Mouse (Mus musculus) midbrain, embryonic 10.5 days (tissue): ENCODE results near the gene Creb1. TPM values are rescaled to one million over a fixed set of nuclear protein-coding genes. Genes with fewer than 3 reads are reported as not detected.

Experiments used
- DNase-seq: peaks from one replicate; pipeline ENCODE4 v3.0.0-alpha.2; 2017; ENCODE audit warnings: low spot score
- H3K27ac ChIP-seq: fragments of 300-500 bp; sonication (generic); replicated peaks from 2 replicates; pipeline ENCODE4 v1.5.1; 2016; ENCODE audit warnings: mild to moderate bottlenecking
- H3K27me3 ChIP-seq: fragments of 300-500 bp; sonication (generic); 2 replicates; pipeline ENCODE4 v1.6.1; 2016; ENCODE audit warnings: low read depth, mild to moderate bottlenecking; ENCODE audit not compliant: poor library complexity, severe bottlenecking
- H3K36me3 ChIP-seq: fragments of 300-500 bp; sonication (generic); 2 replicates; pipeline ENCODE4 v1.6.1; 2016; ENCODE audit warnings: mild to moderate bottlenecking, moderate library complexity
- H3K4me1 ChIP-seq: fragments of 300-500 bp; sonication (generic); 2 replicates; pipeline ENCODE4 v1.6.1; 2016
- H3K4me3 ChIP-seq: fragments of 300-500 bp; sonication (generic); 2 replicates; pipeline ENCODE4 v1.5.1; 2016; ENCODE audit warnings: mild to moderate bottlenecking, moderate library complexity
- H3K9me3 ChIP-seq: fragments of 300-500 bp; sonication (generic); replicated peaks from 2 replicates; pipeline ENCODE4 v1.6.1; 2016; ENCODE audit warnings: mild to moderate bottlenecking
- WGBS: fragments of 180-500 bp; shearing (Covaris S2); methylation state at CpG from one replicate; pipeline ENCODE4 v1.1.7; 2016; 5-methylcytosine and 5-hydroxymethylcytosine counted together
- polyA plus RNA-seq: library from polyadenylated mRNA; unstranded; fragments of >200 nt; fragmentation: Nextera tagmentation; extraction: Ambion mirVana; gene quantifications from 2 replicates; pipeline ENCODE4 v1.2.1, GENCODE M21; 2016

Gene Creb1
- polyA plus RNA-seq, 1 experiment from 2014 or later, result 46.2 TPM

DNA sequence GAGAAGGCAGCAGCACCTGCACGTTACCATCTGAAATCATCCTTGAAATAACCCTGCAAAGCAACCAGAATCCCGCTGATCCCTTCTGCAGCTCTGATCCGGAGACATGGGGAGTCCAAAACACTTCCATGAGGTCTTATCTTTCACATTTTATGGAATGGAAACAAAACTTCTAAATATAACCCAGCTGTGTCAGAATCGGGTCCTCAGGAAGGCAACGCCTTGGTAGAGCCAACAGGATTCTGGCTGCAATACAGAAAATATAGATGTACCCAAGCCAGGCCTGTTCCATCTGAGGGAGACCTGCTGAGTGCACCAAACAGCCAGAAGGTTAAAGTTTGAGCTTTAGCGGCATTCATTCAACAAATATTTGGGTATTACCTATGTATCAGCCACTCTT lies 9.8 kb upstream of the Creb1 start:
- Histone ChIP-seq H3K9me3 (no peaks in the 10 kb centered on the region), H3K36me3 (no peaks in the 10 kb centered on the region), H3K4me3 (no peak overlapping the region), H3K4me1 (no peaks in the 10 kb centered on the region), H3K27ac (no peak overlapping the region), H3K27me3 (no peaks in the 10 kb centered on the region)
- WGBS, result 85% methylated on average over 6 of the region's 6 CpGs
- no peak for DNase-seq

DNA sequence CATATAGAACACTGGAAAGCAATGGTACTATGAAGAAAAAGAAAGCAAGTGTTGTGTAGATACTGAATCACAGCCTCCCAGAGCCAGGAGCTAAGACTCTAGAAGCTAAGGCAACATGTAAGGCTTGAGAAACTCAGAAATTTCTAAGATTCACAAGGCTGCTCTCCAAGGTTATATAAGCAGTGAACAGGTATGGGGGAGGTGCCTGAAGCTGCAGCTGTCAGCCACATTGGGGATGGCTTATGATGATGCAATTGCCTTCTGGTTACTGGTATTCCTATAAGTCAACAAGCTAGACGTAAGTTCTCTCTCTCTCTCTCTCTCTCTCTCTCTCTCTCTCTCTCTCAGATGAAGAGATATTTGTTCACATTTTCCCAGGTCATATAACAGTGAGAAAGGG lies 9.3 kb upstream of the Creb1 start:
- 77% methylated on average over 1 of the region's 1 CpGs for WGBS
- no peaks in the 10 kb centered on the region for H3K4me1 ChIP-seq
- H3K27me3 ChIP-seq, result no peaks in the 10 kb centered on the region
- H3K9me3 ChIP-seq, result no peaks in the 10 kb centered on the region
- H3K36me3 ChIP-seq, result no peaks in the 10 kb centered on the region
- no peak overlapping the region for H3K4me3 ChIP-seq
- no peak for DNase-seq
- H3K27ac ChIP-seq, result no peak overlapping the region

DNA sequence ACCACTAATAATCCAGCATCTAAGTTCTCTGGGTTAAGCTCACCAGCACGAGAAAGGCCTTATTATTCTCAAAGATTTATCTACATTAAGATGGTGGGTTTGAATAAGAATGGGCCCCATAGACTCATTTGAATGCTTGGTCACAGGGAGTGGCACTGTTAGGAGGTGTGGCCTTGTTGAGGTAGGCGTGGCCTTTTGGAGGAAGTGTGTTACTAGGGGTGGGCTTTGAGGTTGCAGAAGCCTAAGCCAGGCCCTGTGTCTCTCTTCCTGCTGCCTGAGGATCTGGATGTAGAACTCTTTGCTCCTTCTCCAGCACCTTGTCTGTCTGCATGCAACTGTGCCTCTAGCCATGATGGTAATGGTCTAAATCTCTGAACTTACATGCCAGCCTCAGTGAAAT lies 7.8 kb upstream of the Creb1 start:
- WGBS, result 86% methylated on average over 2 of the region's 2 CpGs
- Histone ChIP-seq H3K27ac (no peak overlapping the region), H3K4me1 (no peaks in the 10 kb centered on the region), H3K4me3 (no peak overlapping the region), H3K36me3 (peaks cover 4% of the 10 kb centered on the region), H3K27me3 (no peaks in the 10 kb centered on the region), H3K9me3 (no peaks in the 10 kb centered on the region)
- no peak for DNase-seq

DNA sequence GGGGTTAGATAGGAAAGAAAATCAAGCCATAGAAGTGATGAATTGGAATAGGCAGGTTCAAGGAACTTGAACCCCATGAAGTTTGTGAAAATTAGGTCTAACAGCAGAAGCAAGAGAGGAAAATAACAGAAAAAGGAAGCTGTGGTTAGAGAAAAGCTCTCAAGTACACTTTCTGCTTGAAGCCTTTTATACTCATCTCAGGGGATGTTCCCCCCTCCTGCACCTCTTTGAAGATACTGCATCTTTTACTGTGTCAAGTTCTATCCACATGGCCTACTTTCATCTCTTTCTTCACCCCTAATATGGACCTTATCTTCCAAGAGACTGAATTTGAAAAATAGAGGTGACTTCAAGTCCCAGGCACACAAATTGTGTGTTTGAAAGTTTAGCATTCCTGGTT lies 4.8 kb upstream of the Creb1 start:
- Histone ChIP-seq H3K36me3 (peaks cover 4% of the 10 kb centered on the region), H3K9me3 (no peaks in the 10 kb centered on the region), H3K27ac (no peak overlapping the region), H3K4me3 (no peak overlapping the region), H3K27me3 (no peaks in the 10 kb centered on the region), H3K4me1 (peaks cover 17% of the 10 kb centered on the region)
- no peak for DNase-seq

- peaks cover 4% of the 10 kb centered on the region for H3K36me3 ChIP-seq
Measured at GRCm38 (mm10) chr1:64529781-64530315, 2.6 kb upstream of the Creb1 start.

GRCm38 (mm10) chr1:64531548-64531947 lies 897 bp upstream of the Creb1 start:
- Histone ChIP-seq H3K4me1 (peaks cover 41% of the 10 kb centered on the region), H3K36me3 (peaks cover 8% of the 10 kb centered on the region), H3K27me3 (no peaks in the 10 kb centered on the region), H3K4me3 (peak overlapping the region; percentile 91), H3K9me3 (no peaks in the 10 kb centered on the region), H3K27ac (peak overlapping the region; percentile 99)
- DNase-seq, result no peak
- 26% methylated on average over 7 of the region's 7 CpGs for WGBS

More at GRCm38 (mm10) chr1:64529781-64530315, 2.6 kb upstream of the Creb1 start:
- Histone ChIP-seq H3K9me3 (no peaks in the 10 kb centered on the region), H3K27me3 (no peaks in the 10 kb centered on the region), H3K27ac (no peak overlapping the region), H3K4me3 (no peak overlapping the region), H3K4me1 (peaks cover 24% of the 10 kb centered on the region)
- no peak for DNase-seq
- WGBS, result 93% methylated on average over 5 of the region's 5 CpGs

DNA sequence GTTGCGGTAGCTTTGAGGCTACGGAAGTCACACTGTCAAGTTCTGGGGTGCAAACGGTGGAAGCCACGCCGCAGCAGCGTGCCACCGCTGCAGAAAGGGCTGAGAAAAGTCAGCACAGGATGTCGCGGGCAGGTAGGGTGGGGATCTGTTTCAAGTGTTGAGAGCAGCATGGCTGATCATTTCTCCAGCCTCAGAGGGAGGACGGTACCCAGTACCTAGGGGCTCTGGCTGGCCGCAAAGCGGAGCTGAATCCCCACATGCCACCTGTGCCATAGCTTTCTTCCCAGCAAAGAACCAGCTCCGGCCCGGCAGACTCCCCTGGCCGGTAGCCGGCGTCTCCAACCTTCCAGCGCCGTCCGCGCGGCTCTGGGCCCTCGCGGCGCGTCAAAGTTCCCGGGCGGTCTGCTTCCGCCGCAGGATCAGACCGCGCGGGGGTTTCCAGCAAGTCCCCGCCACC lies 350 bp upstream of the Creb1 start:
- DNase-seq, result no peak
- Histone ChIP-seq H3K4me1 (peaks cover 41% of the 10 kb centered on the region), H3K27ac (peak overlapping the region; percentile 99), H3K27me3 (no peaks in the 10 kb centered on the region), H3K36me3 (peaks cover 11% of the 10 kb centered on the region), H3K9me3 (no peaks in the 10 kb centered on the region), H3K4me3 (peak overlapping the region; percentile 91)
- WGBS, result under 1% methylated on average over 34 of the region's 34 CpGs

- Histone ChIP-seq H3K36me3 (peaks cover 7% of the 10 kb centered on the region), H3K4me1 (peaks cover 44% of the 10 kb centered on the region), H3K9me3 (no peaks in the 10 kb centered on the region), H3K27me3 (no peaks in the 10 kb centered on the region), H3K4me3 (peak overlapping the region; percentile 91), H3K27ac (peak overlapping the region; percentile 99)
- WGBS, result 6% methylated on average over 35 of the region's 35 CpGs
- DNase-seq, result peak; percentile 58
Measured at GRCm38 (mm10) chr1:64533471-64534443, 1.3 kb downstream of the Creb1 start.

DNA sequence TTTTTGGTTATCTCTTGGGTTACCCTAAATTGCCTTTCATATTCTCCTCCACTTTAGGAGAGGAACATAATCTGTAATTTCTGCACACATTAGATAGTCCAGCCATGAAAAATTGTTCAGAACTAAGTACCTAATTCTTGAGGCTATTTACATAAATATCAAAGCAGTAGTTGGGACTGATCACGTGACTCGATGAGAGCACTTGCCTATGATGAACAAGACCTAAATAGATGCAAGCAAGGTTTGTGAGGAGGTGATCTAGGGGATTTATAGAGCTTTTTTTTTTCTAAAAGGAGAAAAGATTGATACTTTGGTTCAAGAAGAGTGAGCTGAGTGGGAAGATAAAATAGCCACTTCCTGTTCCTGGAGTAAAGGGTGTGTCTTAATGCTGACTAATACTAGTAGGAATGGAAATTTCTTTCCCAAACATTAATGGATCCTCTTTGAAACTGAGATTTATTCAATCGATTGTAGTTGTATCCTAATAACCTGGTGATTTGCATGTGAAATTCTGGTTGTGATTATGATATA lies 6.5 kb downstream of the Creb1 start:
- Histone ChIP-seq H3K27ac (no peak overlapping the region), H3K9me3 (no peaks in the 10 kb centered on the region), H3K4me3 (no peak overlapping the region), H3K27me3 (no peaks in the 10 kb centered on the region), H3K4me1 (peaks cover 27% of the 10 kb centered on the region), H3K36me3 (peaks cover 20% of the 10 kb centered on the region)
- WGBS, result 95% methylated on average over 3 of the region's 3 CpGs
- no peak for DNase-seq

DNA sequence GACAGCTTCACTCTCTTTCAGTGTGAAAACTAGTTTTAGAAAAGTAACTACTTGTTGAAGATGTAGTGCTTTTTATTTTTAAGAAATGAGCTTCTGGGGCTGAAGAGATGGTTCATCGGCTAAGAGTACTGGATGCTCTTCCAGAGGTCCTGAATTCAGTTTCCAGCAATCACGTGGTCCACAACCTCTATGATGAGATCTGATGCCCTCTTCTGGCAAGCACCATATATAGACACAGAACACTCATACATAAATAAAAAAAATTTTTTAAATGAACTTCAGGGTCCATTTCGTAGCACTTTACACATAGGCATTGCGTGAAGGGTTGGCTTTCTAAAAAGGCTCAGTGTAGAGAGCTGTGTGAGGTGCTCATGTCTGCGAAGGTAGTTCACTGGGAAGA lies 11.3 kb downstream of the Creb1 start:
- Histone ChIP-seq H3K36me3 (peaks cover 20% of the 10 kb centered on the region), H3K4me1 (no peaks in the 10 kb centered on the region), H3K9me3 (no peaks in the 10 kb centered on the region), H3K4me3 (no peak overlapping the region), H3K27ac (no peak overlapping the region), H3K27me3 (no peaks in the 10 kb centered on the region)
- WGBS, result 85% methylated on average over 5 of the region's 5 CpGs
- no peak for DNase-seq

DNA sequence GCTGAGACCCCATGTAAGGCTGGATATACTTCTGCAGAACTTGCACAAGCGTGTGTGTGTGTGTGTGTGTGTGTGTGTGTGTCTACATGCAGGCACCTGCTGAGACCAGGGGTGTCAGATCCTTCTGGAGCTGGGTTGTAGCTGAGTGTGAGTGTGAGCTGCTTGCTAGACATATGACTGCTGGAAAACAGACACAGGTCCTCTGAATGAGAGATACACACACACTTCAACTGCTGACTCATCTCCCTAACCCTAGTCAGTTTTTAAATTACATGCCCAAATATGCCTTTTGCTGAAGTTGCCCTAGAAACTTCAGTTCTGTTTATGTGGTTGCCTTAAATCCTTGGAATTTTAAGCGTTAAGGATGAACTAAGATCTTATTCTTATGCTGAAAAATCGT lies 13.6 kb downstream of the Creb1 start:
- Histone ChIP-seq H3K4me1 (no peaks in the 10 kb centered on the region), H3K27me3 (no peaks in the 10 kb centered on the region), H3K4me3 (no peak overlapping the region), H3K27ac (no peak overlapping the region), H3K36me3 (peaks cover 29% of the 10 kb centered on the region), H3K9me3 (no peaks in the 10 kb centered on the region)
- WGBS, result 94% methylated on average over 3 of the region's 3 CpGs
- no peak for DNase-seq

- 92% methylated on average over 2 of the region's 2 CpGs for WGBS
- H3K4me3 ChIP-seq, result no peak overlapping the region
- DNase-seq, result no peak
- H3K27me3 ChIP-seq, result no peaks in the 10 kb centered on the region
- H3K36me3 ChIP-seq, result peaks cover 43% of the 10 kb centered on the region
- no peak overlapping the region for H3K27ac ChIP-seq
- no peaks in the 10 kb centered on the region for H3K4me1 ChIP-seq
- no peaks in the 10 kb centered on the region for H3K9me3 ChIP-seq
Measured at GRCm38 (mm10) chr1:64549380-64549779, 16.9 kb downstream of the Creb1 start.

DNA sequence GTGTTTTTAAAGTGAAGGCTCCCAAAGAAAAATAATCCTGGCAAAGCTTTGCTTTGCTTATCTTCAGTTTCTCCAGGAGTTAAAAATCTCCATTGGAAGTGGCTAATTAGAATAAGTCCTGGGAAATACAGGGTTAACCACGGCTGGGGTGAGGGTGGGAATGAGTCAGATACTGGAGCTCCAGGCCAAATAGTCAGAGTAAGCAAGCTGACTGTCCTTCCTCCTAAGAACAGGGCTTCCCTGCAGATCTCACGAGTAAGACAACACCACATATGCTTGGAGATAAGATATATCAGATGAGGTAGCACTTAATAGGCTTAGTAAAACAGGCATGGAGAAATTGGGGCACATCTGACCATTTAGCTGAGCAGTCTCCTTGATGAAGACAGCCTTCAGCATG lies 19.5 kb downstream of the Creb1 start:
- Histone ChIP-seq H3K27ac (no peak overlapping the region), H3K36me3 (peaks cover 65% of the 10 kb centered on the region), H3K4me1 (no peaks in the 10 kb centered on the region), H3K4me3 (no peak overlapping the region), H3K9me3 (no peaks in the 10 kb centered on the region), H3K27me3 (no peaks in the 10 kb centered on the region)
- WGBS, result 74% methylated on average over 2 of the region's 2 CpGs
- no peak for DNase-seq
